Mouse (Mus musculus) adrenal gland, postnatal 36 days (tissue): Measurements from ENCODE around the gene Ces3b. TPM values are rescaled to one million over a fixed set of nuclear protein-coding genes. Genes with fewer than 3 reads are reported as not detected.
"Not testable (repeated sequence)": the region's sequence is repeated elsewhere in the genome, so short reads cannot be mapped to it uniquely, and the experiment has no call there.

Source experiments
- DNase-seq, 2 experiments: peaks; one replicate each; pipeline ENCODE4 v3.0.0; 2021; ENCODE audit warnings: mixed read lengths in 1 of 2
- long read RNA-seq, 2 experiments: library from polyadenylated mRNA; stranded (forward); transcript quantifications; one replicate each; pipeline ENCODE4 v2.0.0; 2021; ENCODE audit warnings: borderline sequencing depth in 2 of 2
- total RNA-seq, 2 experiments: library from RNA; stranded (reverse); gene quantifications; 2 replicates each; pipeline ENCODE4 v1.2.3; 2021

Ces3b gene
- total RNA-seq: under 1 TPM in 1 of 2 experiments, not detected in 1; 0.73 TPM
- long read RNA-seq, experiment 1: 0 reads
- long read RNA-seq, experiment 2: 0 reads

DNA sequence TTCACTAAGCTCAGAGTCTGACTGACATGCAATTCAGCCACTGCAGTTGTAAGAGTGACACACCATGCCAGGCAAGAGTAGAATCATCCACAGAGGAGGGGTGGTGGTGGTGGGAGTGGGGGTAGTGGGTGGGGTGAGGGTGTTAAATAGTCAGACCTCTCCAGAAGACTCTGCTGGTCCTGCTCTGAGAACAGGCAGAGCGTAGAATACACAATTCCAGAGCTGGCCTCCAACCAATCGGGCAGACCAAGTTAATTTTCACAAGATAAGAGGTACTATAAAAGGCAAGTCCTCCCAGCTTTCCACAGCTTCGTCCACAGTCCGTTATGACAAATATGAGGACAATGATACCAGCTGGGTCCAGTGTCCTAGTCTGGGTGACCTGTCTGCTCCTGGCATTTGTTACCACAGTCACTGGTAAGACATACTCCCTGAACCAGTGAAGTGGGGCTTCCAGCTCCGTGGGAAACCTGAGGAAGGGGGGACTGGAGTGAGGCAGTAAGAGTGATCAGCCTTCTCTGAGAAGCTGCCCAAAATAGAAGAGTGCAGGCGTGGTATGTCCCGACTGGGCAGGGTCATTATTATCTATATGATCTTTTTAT lies at the start of gene Ces3b:
TSS of gene Ces3b (plus strand) at position 305 of the 602 bp plus-strand sequence.
- DNase-seq: no peak

- no peak for DNase-seq
Observed at GRCm38 (mm10) chr8:105043510-105043909, 40.0 kb upstream of the Ces3b start.

- no peak for DNase-seq
Observed at GRCm38 (mm10) chr8:105045824-105046401, 37.6 kb upstream of the Ces3b start.

DNA sequence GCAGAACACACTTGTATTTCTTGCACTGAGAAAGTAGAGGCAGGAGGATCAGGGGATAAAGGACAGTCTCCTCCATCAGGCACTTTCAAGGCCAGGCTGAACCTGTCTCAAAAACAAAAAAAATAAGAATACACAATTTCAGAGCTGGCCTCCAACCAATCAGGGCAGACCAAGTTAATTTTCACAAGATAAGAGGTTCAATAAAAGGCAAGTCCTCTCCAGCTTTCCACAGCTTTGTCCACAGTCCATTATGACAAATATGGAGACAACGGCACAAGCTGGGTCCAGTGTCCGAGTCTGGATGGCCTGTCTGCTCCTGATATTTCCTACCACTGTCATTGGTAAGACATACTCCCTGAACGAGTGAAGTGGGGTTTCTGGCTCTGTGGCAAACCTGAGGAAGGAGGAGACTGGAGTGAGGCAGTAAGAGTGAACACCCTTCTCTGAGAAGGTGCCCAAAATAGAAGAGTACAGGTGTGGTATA lies 35.1 kb upstream of the Ces3b start, which contains the start of gene Ces3a:
TSS of gene Ces3a (plus strand) at position 231 of the 484 bp plus-strand sequence.
- DNase-seq: no peak

GRCm38 (mm10) chr8:105056211-105056610 lies 27.3 kb upstream of the Ces3b start:
- DNase-seq: no peak

DNA sequence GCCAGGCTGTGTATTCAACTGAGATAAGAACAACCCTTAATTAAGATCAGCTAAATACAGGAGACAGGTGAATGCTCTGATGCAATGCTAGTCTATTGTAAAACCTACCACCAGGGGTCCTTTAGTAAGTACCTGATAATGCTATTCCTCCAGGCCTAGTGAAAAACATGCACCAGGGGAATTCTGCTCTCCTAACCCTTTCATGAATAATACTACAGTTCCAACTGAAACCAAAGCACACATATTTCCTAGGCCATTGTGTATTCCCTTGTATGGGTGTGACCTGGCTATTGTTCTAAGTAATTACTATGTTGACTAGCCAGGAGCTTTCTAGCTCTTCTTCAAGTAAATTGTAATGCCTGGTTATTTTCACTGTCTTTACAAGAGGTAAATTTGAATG lies 23.5 kb upstream of the Ces3b start:
- no peak for DNase-seq

DNA sequence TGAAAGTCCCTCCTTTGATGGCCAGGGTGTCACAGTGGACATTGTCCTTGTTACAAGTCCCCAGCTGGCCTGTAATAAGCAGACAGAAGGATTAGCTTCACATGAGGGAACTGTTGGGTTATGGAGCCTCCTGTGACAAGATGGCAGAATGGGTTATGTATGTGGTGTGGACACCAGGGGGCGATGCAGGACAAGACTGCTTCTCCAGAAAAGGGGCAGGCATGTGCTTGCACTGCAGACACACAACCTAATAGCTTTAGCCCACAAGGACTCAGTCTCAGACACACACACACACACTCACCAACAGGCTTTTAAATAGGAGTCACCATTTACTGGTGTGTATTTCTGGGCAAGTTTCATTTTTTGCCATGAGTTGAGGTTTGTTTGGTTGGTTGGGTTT lies 16.8 kb upstream of the Ces3b start:
- DNase-seq: peak; percentile 55 to 70

DNA sequence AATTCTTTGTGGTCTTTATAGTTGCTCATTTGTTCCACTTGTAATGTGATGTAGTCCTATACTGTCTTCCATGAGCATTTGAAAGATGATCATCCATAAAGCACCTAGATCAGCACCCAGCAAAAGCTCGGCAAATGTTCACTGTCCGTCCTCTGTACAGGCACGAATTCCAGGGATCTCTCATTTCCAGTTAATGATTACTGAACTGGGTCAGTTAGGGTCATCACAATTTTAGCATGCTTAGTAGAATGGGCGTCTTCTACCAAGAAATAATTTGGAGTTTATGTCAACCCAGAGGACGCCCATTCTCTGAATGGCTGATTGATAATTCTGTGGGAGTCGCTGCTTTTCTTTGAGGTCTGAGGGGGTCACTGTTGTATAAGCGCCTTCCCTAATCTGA lies 15.6 kb upstream of the Ces3b start:
- not testable (repeated sequence) for DNase-seq

DNA sequence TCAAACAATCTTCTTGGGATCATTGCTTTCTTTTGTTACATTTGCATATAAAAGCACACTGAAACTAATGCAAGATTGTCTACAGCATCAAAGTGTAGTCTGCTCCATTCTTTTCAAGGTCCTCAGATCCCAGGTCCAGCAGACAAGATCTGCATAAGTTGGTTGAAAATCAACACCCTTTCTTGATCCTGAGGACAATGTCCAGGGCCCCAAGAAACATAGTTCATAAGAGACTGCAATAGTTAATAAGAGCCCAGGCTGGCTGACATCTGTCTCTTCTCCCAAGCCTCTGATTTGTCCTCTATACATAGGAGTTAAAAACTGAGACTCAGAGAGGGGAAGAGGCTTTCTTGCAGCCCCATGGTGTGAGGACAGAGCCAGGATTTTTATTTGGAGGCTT lies 14.6 kb upstream of the Ces3b start:
- no peak for DNase-seq

GRCm38 (mm10) chr8:105076601-105077000 lies 7.0 kb upstream of the Ces3b start:
- no peak for DNase-seq

GRCm38 (mm10) chr8:105077071-105077470 lies 6.5 kb upstream of the Ces3b start:
- no peak for DNase-seq

- DNase-seq: no peak
Observed at GRCm38 (mm10) chr8:105078591-105078990, 5.0 kb upstream of the Ces3b start.

DNA sequence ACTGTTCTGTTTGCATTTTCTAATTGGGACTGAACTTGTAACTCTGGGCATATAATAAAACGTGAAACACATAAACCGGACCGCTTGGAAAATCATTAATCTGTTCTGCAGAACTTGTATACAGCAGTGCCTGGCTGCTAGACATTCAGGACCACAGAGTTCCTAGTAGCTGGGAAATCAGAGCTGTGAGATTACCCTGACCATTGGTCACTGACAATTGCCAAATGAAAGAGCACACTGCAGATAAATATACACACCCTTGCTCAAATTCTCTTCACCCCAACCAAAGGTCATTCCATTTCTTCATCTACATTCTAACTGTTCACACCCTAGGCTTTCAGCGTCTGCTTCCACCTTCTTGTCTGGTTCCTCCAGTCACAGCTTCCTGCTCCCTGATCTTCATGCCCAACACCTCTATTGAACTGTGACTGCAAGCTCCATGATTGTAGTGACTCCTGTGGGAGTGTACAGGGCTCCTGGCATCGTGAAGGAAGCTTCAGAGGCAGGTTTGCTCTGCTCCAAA lies 2.7 kb upstream of the Ces3b start:
- no peak for DNase-seq

DNA sequence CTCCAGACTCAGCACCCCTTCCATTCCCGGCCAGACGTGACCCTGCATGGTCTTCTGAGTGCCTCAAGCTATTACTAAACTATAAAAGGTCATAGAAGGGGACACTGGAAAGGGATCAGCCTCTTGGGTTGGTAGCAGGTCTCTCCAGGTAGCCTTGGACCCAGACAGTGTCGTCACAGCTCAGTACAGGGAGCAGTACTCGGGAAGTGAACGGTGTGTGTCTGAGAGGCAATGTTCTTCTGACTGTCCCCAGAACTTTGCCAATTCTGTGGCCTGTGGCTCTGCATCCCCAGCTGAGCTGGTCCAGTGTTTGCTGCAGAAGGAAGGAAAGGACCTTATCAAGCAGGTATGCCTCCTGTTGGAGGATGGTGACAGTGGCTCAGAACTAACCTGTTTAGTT lies 4.6 kb downstream of the Ces3b start:
- not testable (repeated sequence) for DNase-seq

DNA sequence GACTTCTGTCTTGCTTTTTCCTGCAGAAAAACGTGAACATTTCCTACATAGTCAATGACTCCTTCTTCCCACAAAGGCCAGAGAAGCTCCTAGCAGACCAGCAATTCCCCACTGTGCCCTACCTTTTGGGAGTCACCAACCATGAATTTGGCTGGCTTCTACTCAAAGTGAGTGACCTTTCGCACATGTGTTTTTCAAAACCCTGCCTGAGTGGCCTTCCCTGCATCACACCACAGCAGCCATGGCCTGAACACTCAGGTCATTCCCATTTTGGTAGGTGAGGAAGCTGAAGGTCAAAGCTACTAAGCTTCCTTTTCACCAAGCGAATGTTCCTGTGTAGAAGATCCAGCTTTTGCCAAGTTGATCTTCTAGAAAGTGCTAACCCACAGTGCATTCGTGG lies 5.0 kb downstream of the Ces3b start:
- no peak for DNase-seq

- DNase-seq: no peak
Observed at GRCm38 (mm10) chr8:105093992-105094391, 10.4 kb downstream of the Ces3b start.

DNA sequence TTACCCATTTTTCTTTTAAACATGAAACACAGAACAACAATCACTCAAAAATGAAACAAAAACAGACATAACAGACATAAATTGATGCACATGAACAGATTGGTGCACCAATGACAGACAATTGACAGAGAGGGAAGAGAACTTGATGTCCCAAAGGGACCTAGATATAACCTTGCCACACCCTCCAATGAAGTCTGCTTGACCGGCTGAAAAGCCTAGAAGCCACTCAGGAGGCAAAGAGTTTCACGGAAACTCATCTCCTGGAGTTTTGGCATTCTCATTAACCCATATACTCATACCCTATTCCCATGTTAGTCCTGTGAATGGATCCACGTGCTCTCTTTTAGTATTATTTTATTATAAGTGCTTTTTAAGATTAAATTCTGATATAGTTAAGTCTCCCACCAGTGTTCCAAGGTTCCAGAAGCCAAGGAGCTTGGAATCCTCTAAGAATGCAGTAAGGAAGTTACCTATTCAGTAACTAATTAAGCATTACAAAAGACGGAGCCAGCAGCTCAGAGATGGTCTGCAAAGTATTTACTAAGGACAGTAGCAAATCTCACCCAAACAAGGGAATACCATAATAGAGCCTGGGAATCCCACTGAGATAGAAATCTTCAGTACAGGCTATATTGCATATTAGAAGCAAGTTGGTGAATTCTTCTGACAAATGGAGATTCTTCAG lies 18.7 kb downstream of the Ces3b start:
- DNase-seq: not testable (repeated sequence)

DNA sequence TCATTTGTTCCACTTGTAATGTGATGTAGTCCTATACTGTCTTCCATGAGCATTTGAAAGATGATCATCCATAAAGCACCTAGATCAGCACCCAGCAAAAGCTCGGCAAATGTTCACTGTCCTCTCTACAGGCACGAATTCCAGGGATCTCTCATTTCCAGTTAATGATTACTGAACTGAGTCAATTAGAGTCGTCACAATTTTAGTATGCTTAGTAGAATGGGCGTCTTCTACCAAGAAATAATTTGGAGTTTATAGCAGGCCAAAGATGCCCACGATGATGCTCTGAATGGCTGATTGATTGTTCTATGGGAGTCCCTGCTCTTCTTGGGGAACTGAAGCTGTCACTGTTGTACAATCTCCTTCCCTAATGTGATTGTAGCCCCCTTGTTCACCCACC lies 20.1 kb downstream of the Ces3b start:
- DNase-seq: not testable (repeated sequence)

DNA sequence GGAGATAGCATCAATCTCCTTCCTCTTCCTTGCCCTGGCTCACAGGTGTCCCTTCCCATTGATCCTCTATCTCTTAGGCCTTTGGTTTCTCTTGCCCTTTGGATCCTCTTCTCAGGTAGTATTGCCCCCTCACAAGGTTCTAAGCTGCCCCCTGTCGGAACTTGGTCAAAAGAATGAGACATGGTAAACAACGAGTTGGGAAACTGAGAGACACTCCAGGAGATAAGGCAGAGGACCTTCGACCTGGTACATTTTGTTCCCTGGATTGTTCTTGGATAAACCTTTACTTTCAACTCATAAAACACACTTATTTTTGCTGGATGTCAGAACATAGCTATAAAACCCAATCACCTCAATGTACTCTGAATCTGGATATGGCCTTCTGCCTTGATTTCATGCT lies 20.7 kb downstream of the Ces3b start:
- no peak for DNase-seq

- DNase-seq: no peak
Observed at GRCm38 (mm10) chr8:105129864-105130263, 46.3 kb downstream of the Ces3b start.

GRCm38 (mm10) chr8:105131509-105131908 lies 48.0 kb downstream of the Ces3b start, which contains the start of gene Ces4a:
Gene Ces4a (plus strand): TSS chr8:105131800.
- no peak for DNase-seq

GRCm38 (mm10) chr8:105138423-105138822 lies 54.9 kb downstream of the Ces3b start:
- DNase-seq: peak; percentile 86

- DNase-seq: peak; percentile 38 to 45
Observed at GRCm38 (mm10) chr8:105142395-105142794, 58.8 kb downstream of the Ces3b start.
